Mouse (Mus musculus) hindbrain, embryonic 16.5 days (tissue): ENCODE data around the gene Orm1. TPM values are rescaled to one million over a fixed set of nuclear protein-coding genes. Genes with fewer than 3 reads are reported as not detected.
"Not testable (repeated sequence)": the region's sequence is repeated elsewhere in the genome, so short reads cannot be mapped to it uniquely, and the experiment has no call there.

Source experiments
- ATAC-seq: fragments of 200-750 bp; cut with Nextera tagmentation; 2 replicates; pipeline ENCODE4 v1.8.0; 2017; ENCODE audit warnings: moderate TSS enrichment, moderate library complexity
- H3K27ac ChIP-seq: fragments of 300-500 bp; sonication (generic); 2 replicates; pipeline ENCODE4 v1.5.1; 2014; ENCODE audit warnings: low read depth, mild to moderate bottlenecking, control low read depth, low read length, moderate library complexity
- H3K27me3 ChIP-seq: fragments of 300-500 bp; sonication (generic); replicated peaks from 2 replicates; pipeline ENCODE4 v1.6.1; 2014; ENCODE audit warnings: low read length; ENCODE audit not compliant: control insufficient read depth, insufficient read depth
- H3K36me3 ChIP-seq: fragments of 300-500 bp; sonication (generic); 2 replicates; pipeline ENCODE4 v1.6.1; 2014; ENCODE audit warnings: mild to moderate bottlenecking, low read length, moderate library complexity, mixed read lengths; ENCODE audit not compliant: control insufficient read depth, insufficient read depth
- H3K4me1 ChIP-seq: fragments of 300-500 bp; sonication (generic); 2 replicates; pipeline ENCODE4 v1.6.1; 2014; ENCODE audit warnings: low read depth, low read length; ENCODE audit not compliant: control insufficient read depth, insufficient read depth
- H3K4me2 ChIP-seq: fragments of 300-500 bp; sonication (generic); 2 replicates; pipeline ENCODE4 v1.6.1; 2014; ENCODE audit warnings: mild to moderate bottlenecking, low read length, control low read depth, moderate library complexity
- H3K4me3 ChIP-seq: fragments of 300-500 bp; sonication (generic); 2 replicates; pipeline ENCODE4 v1.5.1; 2014; ENCODE audit warnings: mild to moderate bottlenecking, low read length, control low read depth, moderate library complexity
- H3K9ac ChIP-seq: fragments of 300-500 bp; sonication (generic); 2 replicates; pipeline ENCODE4 v1.6.1; 2014; ENCODE audit warnings: low read depth, mild to moderate bottlenecking, control low read depth, low read length, moderate library complexity
- H3K9me3 ChIP-seq: fragments of 300-500 bp; sonication (generic); 2 replicates; pipeline ENCODE4 v1.6.1; 2014; ENCODE audit warnings: mild to moderate bottlenecking, low read length, moderate library complexity; ENCODE audit not compliant: control insufficient read depth
- WGBS: fragments of 180-500 bp; shearing (Covaris S2); extraction: QIAGEN DNeasy Blood & Tissue Kit; methylation state at CpG from one replicate; pipeline ENCODE4 v1.1.7; 2014; 5-methylcytosine and 5-hydroxymethylcytosine counted together
- polyA plus RNA-seq: library from polyadenylated mRNA; unstranded; fragments of >200 nt; fragmentation: Nextera tagmentation; extraction: Ambion mirVana; gene quantifications from 2 replicates; pipeline ENCODE4 v1.2.1, GENCODE M21; 2015

Orm1 gene
- polyA plus RNA-seq, 1 experiment from 2014 or later: not detected

DNA sequence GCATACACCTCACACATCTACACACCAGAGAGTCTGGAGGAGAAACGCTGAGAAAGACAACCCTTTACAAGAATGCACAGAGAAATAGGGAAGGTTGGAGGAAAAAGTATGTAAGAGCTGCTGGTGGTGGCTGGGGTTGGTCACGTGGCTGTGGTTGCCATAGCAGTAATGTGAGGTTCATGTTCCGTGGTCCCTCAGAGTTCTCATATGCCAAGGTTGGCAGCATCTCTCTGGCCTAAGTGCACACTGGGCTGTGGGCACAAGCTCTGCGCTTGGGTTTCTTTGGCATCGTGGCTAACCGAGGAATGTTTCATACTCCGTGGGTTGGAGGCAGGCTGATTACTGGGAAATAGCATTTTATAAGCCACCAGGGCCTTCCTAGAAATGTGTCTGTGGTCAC is 32.9 kb upstream of the Orm1 start:
- ATAC-seq: no peak
- Histone ChIP-seq H3K27me3 (no peaks in the 10 kb centered on the region), H3K9ac (no peak overlapping the region), H3K9me3 (no peaks in the 10 kb centered on the region), H3K27ac (no peak overlapping the region), H3K4me2 (no peak overlapping the region), H3K4me1 (no peaks in the 10 kb centered on the region), H3K4me3 (no peak overlapping the region), H3K36me3 (no peaks in the 10 kb centered on the region)
- 85% methylated on average over 7 of the region's 7 CpGs for WGBS

DNA sequence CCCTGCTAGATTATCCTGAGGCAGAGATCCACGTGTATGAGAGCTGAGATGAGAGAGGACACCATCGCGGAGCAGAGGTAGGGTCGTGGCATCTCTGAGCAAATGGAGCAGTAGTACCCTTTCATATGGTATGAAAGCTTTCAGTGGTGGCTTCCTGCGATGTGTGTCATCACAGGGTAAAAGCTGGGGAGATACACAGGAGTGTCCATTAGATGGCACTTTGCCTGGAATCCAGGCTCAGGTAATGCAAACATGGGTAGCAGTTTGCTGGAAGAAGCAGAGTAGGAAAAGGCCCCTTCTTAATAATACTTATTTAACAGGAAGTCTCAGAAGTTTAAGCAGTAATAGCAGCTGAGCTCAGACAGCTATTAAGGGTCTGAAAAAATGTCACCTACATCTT is 30.3 kb upstream of the Orm1 start:
- no peak overlapping the region for H3K9ac ChIP-seq
- no peaks in the 10 kb centered on the region for H3K27me3 ChIP-seq
- 81% methylated on average over 5 of the region's 5 CpGs for WGBS
- H3K9me3 ChIP-seq: no peaks in the 10 kb centered on the region
- H3K4me2 ChIP-seq: no peak overlapping the region
- H3K4me3 ChIP-seq: no peak overlapping the region
- no peaks in the 10 kb centered on the region for H3K36me3 ChIP-seq
- ATAC-seq: no peak
- H3K4me1 ChIP-seq: no peaks in the 10 kb centered on the region
- no peak overlapping the region for H3K27ac ChIP-seq

DNA sequence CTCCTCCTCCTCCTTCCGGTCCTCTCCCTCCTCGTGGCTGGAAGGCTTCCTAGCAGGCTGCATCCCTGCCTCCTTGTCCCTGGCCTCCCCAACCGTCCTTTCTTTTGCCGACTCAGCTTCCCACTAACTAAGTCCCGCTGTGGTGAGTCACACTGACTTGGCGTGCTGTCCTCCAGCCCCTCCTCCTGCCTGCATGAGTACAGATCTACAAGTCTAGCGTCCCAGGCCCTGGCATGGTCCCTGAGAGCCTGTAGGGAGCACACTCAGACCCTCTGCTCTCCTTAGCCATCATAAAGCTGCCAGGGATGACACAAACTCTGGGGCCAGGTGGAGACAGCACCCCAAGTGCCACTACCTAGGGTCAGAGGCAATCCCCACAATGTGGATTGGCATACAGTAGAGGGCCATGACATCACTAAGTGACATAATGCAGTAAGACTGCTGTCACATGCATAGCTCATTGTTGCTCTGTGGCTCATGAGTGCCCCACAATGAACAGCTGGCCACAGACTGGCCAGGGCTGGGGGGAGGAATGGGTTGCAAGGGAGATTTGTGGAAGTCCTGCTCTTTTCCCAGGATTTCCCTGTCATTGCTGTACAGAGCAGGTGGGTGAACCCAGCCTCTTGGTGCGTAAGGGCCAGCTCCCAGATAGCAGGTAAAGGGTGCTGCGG is 28.1 kb upstream of the Orm1 start:
- 0 out of 2 replicates have a peak, but pooled peaks have one; percentile 28 for ATAC-seq
- H3K4me2 ChIP-seq: no peak overlapping the region
- H3K27me3 ChIP-seq: no peaks in the 10 kb centered on the region
- no peak overlapping the region for H3K27ac ChIP-seq
- H3K9me3 ChIP-seq: no peaks in the 10 kb centered on the region
- no peaks in the 10 kb centered on the region for H3K36me3 ChIP-seq
- H3K4me1 ChIP-seq: no peaks in the 10 kb centered on the region
- 74% methylated on average over 9 of the region's 9 CpGs for WGBS
- no peak overlapping the region for H3K9ac ChIP-seq
- H3K4me3 ChIP-seq: no peak overlapping the region

DNA sequence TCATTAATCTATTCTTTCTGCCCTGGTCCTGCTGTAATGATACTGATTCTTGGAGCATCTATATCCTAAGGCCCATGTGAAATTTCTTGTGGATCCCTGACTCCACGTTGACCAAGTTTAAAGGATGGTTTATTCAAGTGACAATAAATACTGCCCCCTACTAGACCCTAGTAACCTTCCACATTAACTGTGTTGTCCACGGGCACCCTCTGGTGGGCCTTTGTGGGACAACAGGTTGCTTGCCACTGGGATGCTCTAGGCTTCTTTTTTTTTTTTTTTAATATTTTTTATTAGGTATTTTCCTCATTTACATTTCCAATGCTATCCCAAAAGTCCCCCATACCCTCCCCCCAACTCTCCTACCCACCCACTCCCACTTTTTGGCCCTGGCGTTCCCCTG is 24.8 kb upstream of the Orm1 start:
- H3K4me1 ChIP-seq, H3K9me3 ChIP-seq, H3K27ac ChIP-seq, H3K36me3 ChIP-seq, H3K4me3 ChIP-seq, H3K9ac ChIP-seq, H3K27me3 ChIP-seq, ATAC-seq, H3K4me2 ChIP-seq: not testable (repeated sequence)
- 30% methylated on average over 3 of the region's 3 CpGs for WGBS

DNA sequence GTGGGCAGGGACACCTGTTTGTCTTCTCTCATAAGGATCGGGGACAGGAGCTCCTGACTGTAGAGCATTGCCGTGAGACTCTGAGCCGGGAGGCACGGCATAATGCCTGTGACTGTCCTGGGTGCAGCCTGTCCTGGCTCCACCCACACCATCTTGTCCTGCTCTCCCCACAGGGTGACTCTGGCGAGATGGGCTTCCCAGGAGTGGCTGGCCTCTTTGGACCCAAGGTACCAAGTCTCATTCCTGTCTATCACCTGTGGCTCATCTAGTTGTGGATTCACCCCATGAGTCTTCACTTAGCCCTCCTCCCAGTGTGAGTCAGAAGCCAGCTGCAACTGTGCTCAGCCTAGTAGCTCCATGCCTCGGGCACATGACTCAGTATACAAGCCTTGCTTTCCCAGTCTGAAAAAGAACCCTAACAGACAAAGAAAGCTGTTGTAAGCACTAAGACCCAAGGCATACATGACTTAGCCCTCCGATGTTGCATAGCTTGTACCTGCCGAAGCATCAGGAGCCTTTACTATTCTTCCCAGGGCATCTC is 21.0 kb upstream of the Orm1 start:
- Histone ChIP-seq H3K27ac (no peak overlapping the region), H3K4me2 (no peak overlapping the region), H3K9ac (no peak overlapping the region), H3K4me3 (no peak overlapping the region), H3K36me3 (peaks cover 2% of the 10 kb centered on the region; the same call in 1 of the 2 replicates), H3K4me1 (no peaks in the 10 kb centered on the region), H3K27me3 (no peaks in the 10 kb centered on the region), H3K9me3 (peaks cover 3% of the 10 kb centered on the region)
- 91% methylated on average over 8 of the region's 8 CpGs for WGBS
- ATAC-seq: no peak

DNA sequence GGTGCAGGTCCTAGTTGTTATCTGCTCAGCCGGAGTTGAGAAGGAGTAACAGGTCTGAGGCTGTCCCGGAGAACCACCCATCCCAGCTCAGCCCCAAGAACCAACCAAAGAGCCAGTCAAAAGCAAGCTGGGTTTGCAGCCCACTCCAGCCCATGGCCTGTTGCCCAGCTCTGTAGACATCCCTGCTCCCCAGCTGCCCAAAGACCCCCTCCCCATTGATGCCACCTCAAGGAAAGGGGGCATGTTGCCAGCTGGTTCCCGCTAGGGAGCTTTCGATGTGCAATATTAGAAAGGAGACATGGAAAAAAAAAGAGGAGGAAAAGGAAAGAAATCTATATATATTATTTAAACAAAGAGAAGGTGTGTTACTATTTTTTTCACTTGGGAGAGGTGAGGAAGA is 11.0 kb upstream of the Orm1 start:
- Histone ChIP-seq H3K36me3 (no peaks in the 10 kb centered on the region), H3K4me3 (no peak overlapping the region), H3K4me2 (no peak overlapping the region), H3K4me1 (no peaks in the 10 kb centered on the region), H3K27me3 (no peaks in the 10 kb centered on the region), H3K27ac (no peak overlapping the region), H3K9me3 (no peaks in the 10 kb centered on the region), H3K9ac (no peak overlapping the region)
- 89% methylated on average over 4 of the region's 4 CpGs for WGBS
- ATAC-seq: no peak

DNA sequence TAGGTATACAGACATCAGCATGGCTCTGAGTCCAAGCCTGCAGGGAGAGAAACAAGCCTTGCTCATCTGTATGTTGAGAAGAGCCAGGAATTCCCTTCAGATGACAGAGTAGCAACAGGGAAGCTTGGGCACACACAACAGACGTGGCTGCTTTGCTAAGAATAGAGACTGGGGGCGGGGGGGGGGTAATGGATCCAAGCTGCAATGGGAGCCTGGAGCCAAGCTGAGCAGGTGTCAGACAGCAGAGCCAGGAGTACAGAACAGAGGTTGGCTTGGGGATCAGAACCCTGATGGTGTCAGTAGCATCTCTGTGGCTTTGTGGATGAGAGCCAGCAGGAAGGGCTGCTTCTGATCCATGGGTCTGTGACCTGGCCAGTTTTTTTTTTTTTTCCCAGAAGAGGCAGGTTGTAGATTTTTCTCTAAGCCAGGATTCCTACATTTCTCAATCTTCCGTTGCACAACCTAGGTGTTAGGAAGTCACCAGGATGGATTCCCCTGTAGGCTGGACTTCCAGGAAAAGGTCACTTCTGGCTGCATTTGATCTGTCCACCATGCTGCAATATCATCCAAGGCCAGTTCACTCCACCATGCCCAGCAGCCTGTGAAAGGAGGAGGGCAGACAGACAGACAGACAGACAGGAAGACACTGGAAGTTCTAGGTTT is 5.8 kb upstream of the Orm1 start:
- H3K4me1 ChIP-seq: no peaks in the 10 kb centered on the region
- H3K9ac ChIP-seq: no peak overlapping the region
- 61% methylated on average over 3 of the region's 3 CpGs for WGBS
- ATAC-seq: peak; percentile 78
- H3K27ac ChIP-seq: no peak overlapping the region
- no peaks in the 10 kb centered on the region for H3K36me3 ChIP-seq
- H3K27me3 ChIP-seq: no peaks in the 10 kb centered on the region
- no peaks in the 10 kb centered on the region for H3K9me3 ChIP-seq
- H3K4me3 ChIP-seq: no peak overlapping the region
- H3K4me2 ChIP-seq: no peak overlapping the region

DNA sequence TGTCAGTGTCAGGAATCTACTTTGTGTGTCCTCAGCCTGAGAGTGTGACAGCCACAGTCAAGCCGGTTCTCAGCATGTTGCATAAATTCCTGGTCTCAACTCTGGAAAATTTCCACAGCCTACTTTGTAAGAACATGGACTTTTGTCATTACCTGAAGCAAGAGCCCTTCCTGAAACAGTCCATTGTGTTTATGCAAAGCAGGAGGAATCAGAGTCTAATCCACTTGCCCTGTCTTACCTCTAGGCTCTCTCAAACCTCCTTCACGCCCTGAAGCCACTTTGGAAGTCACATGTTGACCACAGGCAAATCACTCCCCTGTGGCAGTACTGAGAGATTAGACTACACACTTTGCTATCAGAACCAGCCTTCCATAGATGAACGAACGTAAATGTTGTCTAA is 1.9 kb upstream of the Orm1 start:
- Histone ChIP-seq H3K4me3 (no peak overlapping the region), H3K27ac (no peak overlapping the region), H3K9ac (no peak overlapping the region), H3K4me1 (no peaks in the 10 kb centered on the region), H3K9me3 (no peaks in the 10 kb centered on the region), H3K27me3 (no peaks in the 10 kb centered on the region), H3K36me3 (no peaks in the 10 kb centered on the region), H3K4me2 (no peak overlapping the region)
- WGBS: 73% methylated on average over 4 of the region's 4 CpGs
- ATAC-seq: no peak

DNA sequence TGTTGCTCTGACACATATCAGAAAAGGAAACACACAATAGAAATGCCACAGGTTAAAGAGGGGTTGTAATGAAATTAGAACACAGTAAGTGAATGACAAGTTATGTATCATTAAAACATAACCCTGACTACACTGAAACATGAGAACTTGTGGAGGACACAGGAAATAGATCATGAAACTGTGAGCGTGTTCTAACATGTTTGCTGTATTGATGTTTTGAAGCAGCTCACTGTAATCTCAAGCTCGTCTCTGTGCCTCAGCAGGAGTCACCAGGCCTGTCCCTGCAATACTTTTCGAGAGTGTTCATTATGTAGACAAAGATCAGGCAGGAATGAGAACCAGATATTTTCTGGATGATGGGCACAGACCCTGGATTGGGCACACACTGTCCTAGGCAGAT is 752 bp upstream of the Orm1 start:
- no peak overlapping the region for H3K4me3 ChIP-seq
- H3K27me3 ChIP-seq: no peaks in the 10 kb centered on the region
- H3K4me2 ChIP-seq: no peak overlapping the region
- H3K27ac ChIP-seq: no peak overlapping the region
- H3K9ac ChIP-seq: no peak overlapping the region
- ATAC-seq: no peak
- H3K4me1 ChIP-seq: no peaks in the 10 kb centered on the region
- WGBS: 60% methylated on average over 3 of the region's 3 CpGs
- no peaks in the 10 kb centered on the region for H3K9me3 ChIP-seq
- H3K36me3 ChIP-seq: no peaks in the 10 kb centered on the region
